In the genomic region with DNA sequence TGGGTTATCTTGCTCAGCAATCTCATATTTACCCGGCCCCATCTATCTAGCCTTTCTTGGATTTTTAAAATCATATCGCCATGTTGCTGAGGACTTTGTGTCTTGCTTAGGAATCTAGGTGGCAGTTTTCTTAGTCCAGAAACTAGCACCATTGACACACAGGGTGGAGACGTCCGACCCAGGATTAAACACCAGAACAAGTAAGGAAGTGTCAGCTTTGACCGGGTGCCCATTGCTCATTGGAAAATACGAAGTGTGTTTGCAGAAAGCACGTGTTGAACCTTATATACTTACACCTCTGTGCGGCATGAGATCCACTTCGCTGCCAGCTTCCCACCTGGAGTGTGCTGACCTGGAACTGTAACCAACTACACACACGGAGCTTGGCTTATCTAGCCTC, we compare ENCODE assay signal across 18 mouse cellular contexts. TPM values are rescaled to one million over a fixed set of nuclear protein-coding genes. Genes with fewer than 3 reads are reported as not detected.
DNase-seq lines count a peak whose midpoint lies in the region; ATAC-seq and TF ChIP-seq lines count a peak whose summit lies in the region.
"Had no signal": no experiment of that assay in that cellular context is flagged by ENCODE, and none has a peak within 500 bp of the region (broad histone marks: within the 10 kb centered on the region; RNA-seq: fewer than 3 reads in every experiment).

No protein-coding gene starts in this region.

- no peak overlapping the region for H3K4me3 ChIP-seq in cerebellum, adult 2 months (replicated peaks; ENCODE audit: insufficient read depth, low read depth, low read length)
- no peak overlapping the region for H3K4me3 ChIP-seq in forebrain, embryonic 16.5 days (replicated peaks; ENCODE audit: low read length)
- H3K4me3 ChIP-seq in forebrain, embryonic 14.5 days (ENCODE audit: low read depth, low read length): no peak overlapping the region
- H3K4me3 ChIP-seq in heart, embryonic 12.5 days: no peak overlapping the region
- no peak overlapping the region for H3K4me3 ChIP-seq in heart, embryonic 16.5 days (ENCODE audit: low read length)
- H3K4me3 ChIP-seq: embryonic facial prominence, embryonic 10.5 days; forebrain, embryonic 13.5 days; hindbrain, embryonic 15.5 days; kidney, embryonic 15.5 days had no signal

- TF ChIP-seq CTCF in cerebellum, adult 2 months (IDR thresholded peaks at IDR 0.05; ENCODE audit: borderline replicate concordance, insufficient read depth, low read depth, low read length): no peak

- H3K27me3 ChIP-seq in cerebellum, adult 2 months (ENCODE audit: control insufficient read depth, insufficient read depth, low read length): no peaks in the 10 kb centered on the region
- H3K27me3 ChIP-seq in forebrain, embryonic 16.5 days (replicated peaks; ENCODE audit: control insufficient read depth, insufficient read depth, low read length): no peaks in the 10 kb centered on the region
- no peaks in the 10 kb centered on the region for H3K27me3 ChIP-seq in forebrain, embryonic 14.5 days (replicated peaks; ENCODE audit: control insufficient read depth, insufficient read depth, low read length)
- no peaks in the 10 kb centered on the region for H3K27me3 ChIP-seq in heart, embryonic 12.5 days (replicated peaks)
- H3K27me3 ChIP-seq in heart, embryonic 16.5 days (ENCODE audit: control insufficient read depth, insufficient read depth, low read length): no peaks in the 10 kb centered on the region
- H3K27me3 ChIP-seq: forebrain, embryonic 13.5 days; hindbrain, embryonic 15.5 days; kidney, embryonic 15.5 days had no signal

- peaks cover 21% of the 10 kb centered on the region for H3K4me1 ChIP-seq in cerebellum, adult 2 months (ENCODE audit: control insufficient read depth, insufficient read depth, low read length)
- H3K4me1 ChIP-seq in forebrain, embryonic 16.5 days (replicated peaks; ENCODE audit: control insufficient read depth, insufficient read depth, low read length): peaks cover 14% of the 10 kb centered on the region
- peaks cover 4% of the 10 kb centered on the region; the same call in 1 of the 2 replicates for H3K4me1 ChIP-seq in forebrain, embryonic 14.5 days (ENCODE audit: control insufficient read depth, insufficient read depth, low read length)
- peaks cover 35% of the 10 kb centered on the region for H3K4me1 ChIP-seq in heart, embryonic 12.5 days (replicated peaks)
- H3K4me1 ChIP-seq in heart, embryonic 16.5 days (ENCODE audit: control insufficient read depth, insufficient read depth, low read length): peaks cover 42% of the 10 kb centered on the region

- 50% methylated on average over 10 of the region's 10 CpGs for WGBS in cerebellum, adult 2 months
- 95% methylated on average over 10 of the region's 10 CpGs for WGBS in forebrain, embryonic 16.5 days
- whole genome bisulfite sequencing in forebrain, embryonic 14.5 days: 92% methylated on average over 10 of the region's 10 CpGs
- 85% methylated on average over 10 of the region's 10 CpGs for WGBS in heart, embryonic 12.5 days
- WGBS in heart, embryonic 16.5 days: 82% methylated on average over 10 of the region's 10 CpGs

- H3K27ac ChIP-seq in cerebellum, adult 2 months (ENCODE audit: insufficient read depth, low read length): no peak overlapping the region
- H3K27ac ChIP-seq in forebrain, embryonic 16.5 days (ENCODE audit: low read length): 0 out of 2 replicates have a peak overlapping the region, but pooled peaks have one; percentile 4
- H3K27ac ChIP-seq in forebrain, embryonic 14.5 days (ENCODE audit: low read depth, low read length): no peak overlapping the region
- peak overlapping the region; percentile 56 for H3K27ac ChIP-seq in heart, embryonic 12.5 days (ENCODE audit: poor library complexity, severe bottlenecking)
- H3K27ac ChIP-seq in heart, embryonic 16.5 days (ENCODE audit: low read length): peak overlapping the region; percentile 65
- H3K27ac ChIP-seq: embryonic facial prominence, embryonic 10.5 days; hindbrain, embryonic 15.5 days; kidney, embryonic 15.5 days had no signal

- no peak overlapping the region for H3K4me2 ChIP-seq in forebrain, embryonic 16.5 days (ENCODE audit: low read length)
- H3K4me2 ChIP-seq in forebrain, embryonic 14.5 days (ENCODE audit: low read length): no peak overlapping the region
- H3K4me2 ChIP-seq in heart, embryonic 12.5 days: no peak overlapping the region
- H3K4me2 ChIP-seq in heart, embryonic 16.5 days (ENCODE audit: low read depth, low read length): no peak overlapping the region
- H3K4me2 ChIP-seq: forebrain, embryonic 13.5 days; hindbrain, embryonic 15.5 days; kidney, embryonic 15.5 days had no signal

- H3K9ac ChIP-seq in forebrain, embryonic 16.5 days (replicated peaks; ENCODE audit: low read depth, low read length): no peak overlapping the region
- H3K9ac ChIP-seq in forebrain, embryonic 14.5 days (ENCODE audit: low read length): no peak overlapping the region
- no peak overlapping the region for H3K9ac ChIP-seq in heart, embryonic 12.5 days
- H3K9ac ChIP-seq in heart, embryonic 16.5 days (ENCODE audit: low read length): no peak overlapping the region
- H3K9ac ChIP-seq: forebrain, embryonic 13.5 days; hindbrain, embryonic 15.5 days; kidney, embryonic 15.5 days had no signal

- no peaks in the 10 kb centered on the region for H3K36me3 ChIP-seq in forebrain, embryonic 16.5 days (ENCODE audit: control insufficient read depth, insufficient read depth)
- no peaks in the 10 kb centered on the region for H3K36me3 ChIP-seq in forebrain, embryonic 14.5 days (ENCODE audit: control insufficient read depth, insufficient read depth, low read length)
- no peaks in the 10 kb centered on the region for H3K36me3 ChIP-seq in heart, embryonic 12.5 days
- H3K36me3 ChIP-seq in heart, embryonic 16.5 days (ENCODE audit: control insufficient read depth, insufficient read depth): no peaks in the 10 kb centered on the region
- H3K36me3 ChIP-seq: hindbrain, embryonic 15.5 days; kidney, embryonic 15.5 days had no signal

- H3K9me3 ChIP-seq in forebrain, embryonic 16.5 days (ENCODE audit: control insufficient read depth, low read length): no peaks in the 10 kb centered on the region
- H3K9me3 ChIP-seq in forebrain, embryonic 14.5 days (replicated peaks; ENCODE audit: control insufficient read depth, low read length): no peaks in the 10 kb centered on the region
- no peaks in the 10 kb centered on the region for H3K9me3 ChIP-seq in heart, embryonic 12.5 days (replicated peaks)
- no peaks in the 10 kb centered on the region for H3K9me3 ChIP-seq in heart, embryonic 16.5 days (replicated peaks; ENCODE audit: control insufficient read depth, low read length)
- H3K9me3 ChIP-seq: embryonic facial prominence, embryonic 10.5 days; forebrain, embryonic 13.5 days; hindbrain, embryonic 15.5 days; kidney, embryonic 15.5 days had no signal

- no peak for ATAC-seq in forebrain, embryonic 16.5 days
- ATAC-seq in forebrain, embryonic 14.5 days: no peak
- no peak for ATAC-seq in heart, embryonic 12.5 days (ENCODE audit: insufficient number of reproducible peaks, low FRiP score)
- ATAC-seq in heart, embryonic 16.5 days (replicated peaks; ENCODE audit: extremely low read depth, insufficient read depth, low FRiP score): no peak
- ATAC-seq: forebrain, embryonic 13.5 days; intestine, embryonic 16.5 days had no signal

- TF ChIP-seq POLR2A in cerebellum, adult 2 months (IDR thresholded peaks at IDR 0.05; ENCODE audit: borderline replicate concordance, insufficient read depth, low read length): no peak

- peak; percentile 38 to 44 for DNase-seq in cerebellum, adult 2 months
- DNase-seq in cerebellum, adult 9-10 months: no peak
- DNase-seq in forebrain, embryonic 14.5 days (ENCODE audit: low spot score): no peak
- no peak for DNase-seq in heart, adult 8-10 months (ENCODE audit: low spot score)
- no peak for DNase-seq in heart, postnatal 4 days
- DNase-seq: adrenal gland, postnatal 14 days; gastrocnemius, postnatal 36 days; heart, adult 18-20 months; kidney, adult 2 months; kidney, postnatal 14 days had no signal

RNA-seq across cellular contexts. Expression of gene Elovl6, which starts 57.5 kb away (rescaled TPM):
- polyA plus RNA-seq in cerebellum, adult 2 months (2012; rRNA removed): 38.3 and 40.6 TPM in 2 replicates
- polyA plus RNA-seq in forebrain, embryonic 16.5 days (2015; fragmentation: Nextera tagmentation; extraction: Ambion mirVana): 43.5 and 44.7 TPM in 2 replicates
- polyA plus RNA-seq in forebrain, embryonic 14.5 days (2014; fragmentation: Nextera tagmentation; extraction: Ambion mirVana): 24.4 and 30.5 TPM in 2 replicates
- polyA plus RNA-seq in heart, embryonic 12.5 days (2016; fragmentation: Nextera tagmentation; extraction: Ambion mirVana): 18.5 and 20.2 TPM in 2 replicates
- total RNA-seq in heart, adult 8-10 months (2022): 1 to 10 TPM in 2 of 4 experiments, under 1 TPM in 2; 0.40 to 1.1 (median 0.92) TPM
- polyA plus RNA-seq in heart, embryonic 16.5 days (2015; fragmentation: Nextera tagmentation; extraction: Ambion mirVana): 8.2 and 10.2 TPM in 2 replicates
- total RNA-seq in heart, postnatal 4 days (2021): 1 to 10 TPM; 3.7 TPM

Comparison
In these comparisons a context has a peak if more than half of its experiments do, and no peak if none do; other contexts are left out.
1. DNase-seq: peak in cerebellum, adult 2 months (2 of 2); none in cerebellum, adult 9-10 months (single experiment), forebrain, embryonic 14.5 days (single experiment), heart, adult 8-10 months (single experiment) and heart, postnatal 4 days (single experiment).
2. H3K27ac ChIP-seq: peak in forebrain, embryonic 16.5 days (single experiment), heart, embryonic 12.5 days (single experiment) and heart, embryonic 16.5 days (single experiment); none in cerebellum, adult 2 months (single experiment) and forebrain, embryonic 14.5 days (single experiment).